Mouse (Mus musculus): ENCODE measurements around the gene Akna. TPM values are rescaled to one million over a fixed set of nuclear protein-coding genes. Genes with fewer than 3 reads are reported as not detected.
A peak's percentile ranks its signal among the peaks of the same experiment; 100 is the strongest.

The Akna gene
- polyA plus RNA-seq, 1 experiment from 2014 or later = 6.1 TPM

GRCm38 (mm10) chr4:63383474-63383873 is 19.7 kb downstream of the Akna start:
- Histone ChIP-seq H3K4me1 (ENCODE audit: control insufficient read depth, low read depth, low read length) (peaks cover 35% of the 10 kb centered on the region), H3K4me3 (ENCODE audit: low read depth, low read length) (no peak overlapping the region), H3K27ac (ENCODE audit: low read length) (peak overlapping the region; percentile 85), H3K9ac (ENCODE audit: low read depth, low read length) (peak overlapping the region; percentile 33; the same call in 1 of the 2 replicates), H3K9me3 (replicated peaks; ENCODE audit: control insufficient read depth, low read length) (no peaks in the 10 kb centered on the region), H3K27me3 (ENCODE audit: control insufficient read depth, insufficient read depth, low read depth, low read length) (no peaks in the 10 kb centered on the region), H3K4me2 (ENCODE audit: low read depth, low read length) (no peak overlapping the region), H3K36me3 (ENCODE audit: control insufficient read depth, insufficient read depth) (peaks cover 13% of the 10 kb centered on the region; the same call in 1 of the 2 replicates)
- 54% methylated on average over 12 of the region's 12 CpGs for WGBS (ENCODE audit: insufficient replicate concordance)
- ATAC-seq (ENCODE audit: low read depth) = peak; percentile 38

- Histone ChIP-seq H3K4me3 (ENCODE audit: low read depth, low read length) (peak overlapping the region; percentile 8; the same call in 1 of the 2 replicates), H3K9me3 (replicated peaks; ENCODE audit: control insufficient read depth, low read length) (no peaks in the 10 kb centered on the region), H3K4me2 (ENCODE audit: low read depth, low read length) (peak overlapping the region; percentile 48), H3K4me1 (ENCODE audit: control insufficient read depth, low read depth, low read length) (peaks cover 35% of the 10 kb centered on the region), H3K27me3 (ENCODE audit: control insufficient read depth, insufficient read depth, low read depth, low read length) (no peaks in the 10 kb centered on the region), H3K36me3 (ENCODE audit: control insufficient read depth, insufficient read depth) (peaks cover 13% of the 10 kb centered on the region; the same call in 1 of the 2 replicates), H3K9ac (ENCODE audit: low read depth, low read length) (peak overlapping the region; percentile 52), H3K27ac (ENCODE audit: low read length) (peak overlapping the region; percentile 85)
- WGBS (ENCODE audit: insufficient replicate concordance) = 28% methylated on average over 4 of the region's 4 CpGs
- ATAC-seq (ENCODE audit: low read depth) = peak; percentile 82
Measured at GRCm38 (mm10) chr4:63382676-63383369, 20.3 kb downstream of the Akna start.

GRCm38 (mm10) chr4:63377483-63377882 is 25.7 kb downstream of the Akna start:
- H3K4me2 ChIP-seq (ENCODE audit: low read depth, low read length) = no peak overlapping the region
- peaks cover 44% of the 10 kb centered on the region for H3K4me1 ChIP-seq (ENCODE audit: control insufficient read depth, low read depth, low read length)
- no peak overlapping the region for H3K4me3 ChIP-seq (ENCODE audit: low read depth, low read length)
- H3K27me3 ChIP-seq (ENCODE audit: control insufficient read depth, insufficient read depth, low read depth, low read length) = no peaks in the 10 kb centered on the region
- 63% methylated on average over 7 of the region's 7 CpGs for WGBS (ENCODE audit: insufficient replicate concordance)
- H3K9ac ChIP-seq (ENCODE audit: low read depth, low read length) = no peak overlapping the region
- H3K9me3 ChIP-seq (replicated peaks; ENCODE audit: control insufficient read depth, low read length) = no peaks in the 10 kb centered on the region
- no peak for ATAC-seq (ENCODE audit: low read depth)
- no peak overlapping the region for H3K27ac ChIP-seq (ENCODE audit: low read length)
- H3K36me3 ChIP-seq (ENCODE audit: control insufficient read depth, insufficient read depth) = peaks cover 13% of the 10 kb centered on the region; the same call in 1 of the 2 replicates

GRCm38 (mm10) chr4:63375367-63375766 is 27.8 kb downstream of the Akna start:
- Histone ChIP-seq H3K9ac (ENCODE audit: low read depth, low read length) (peak overlapping the region; percentile 58), H3K4me2 (ENCODE audit: low read depth, low read length) (no peak overlapping the region), H3K36me3 (ENCODE audit: control insufficient read depth, insufficient read depth) (peaks cover 9% of the 10 kb centered on the region; the same call in 1 of the 2 replicates), H3K9me3 (replicated peaks; ENCODE audit: control insufficient read depth, low read length) (no peaks in the 10 kb centered on the region), H3K27me3 (ENCODE audit: control insufficient read depth, insufficient read depth, low read depth, low read length) (no peaks in the 10 kb centered on the region), H3K27ac (ENCODE audit: low read length) (peak overlapping the region; percentile 97), H3K4me3 (ENCODE audit: low read depth, low read length) (no peak overlapping the region), H3K4me1 (ENCODE audit: control insufficient read depth, low read depth, low read length) (peaks cover 43% of the 10 kb centered on the region)
- no peak for ATAC-seq (ENCODE audit: low read depth)
- WGBS (ENCODE audit: insufficient replicate concordance) = 83% methylated on average over 1 of the region's 1 CpGs

GRCm38 (mm10) chr4:63374331-63374730 is 28.8 kb downstream of the Akna start:
- peaks cover 43% of the 10 kb centered on the region for H3K4me1 ChIP-seq (ENCODE audit: control insufficient read depth, low read depth, low read length)
- peaks cover 9% of the 10 kb centered on the region; the same call in 1 of the 2 replicates for H3K36me3 ChIP-seq (ENCODE audit: control insufficient read depth, insufficient read depth)
- no peaks in the 10 kb centered on the region for H3K9me3 ChIP-seq (replicated peaks; ENCODE audit: control insufficient read depth, low read length)
- H3K27ac ChIP-seq (ENCODE audit: low read length) = peak overlapping the region; percentile 97
- H3K27me3 ChIP-seq (ENCODE audit: control insufficient read depth, insufficient read depth, low read depth, low read length) = no peaks in the 10 kb centered on the region
- peak; percentile 90 for ATAC-seq (ENCODE audit: low read depth)
- 22% methylated on average over 12 of the region's 12 CpGs for WGBS (ENCODE audit: insufficient replicate concordance)
- H3K4me3 ChIP-seq (ENCODE audit: low read depth, low read length) = peak overlapping the region; percentile 15
- H3K9ac ChIP-seq (ENCODE audit: low read depth, low read length) = peak overlapping the region; percentile 58
- H3K4me2 ChIP-seq (ENCODE audit: low read depth, low read length) = peak overlapping the region; percentile 56

GRCm38 (mm10) chr4:63373404-63373803 is 29.8 kb downstream of the Akna start:
- no peak overlapping the region for H3K4me3 ChIP-seq (ENCODE audit: low read depth, low read length)
- H3K9ac ChIP-seq (ENCODE audit: low read depth, low read length) = peak overlapping the region; percentile 20; the same call in 1 of the 2 replicates
- no peaks in the 10 kb centered on the region for H3K27me3 ChIP-seq (ENCODE audit: control insufficient read depth, insufficient read depth, low read depth, low read length)
- peak overlapping the region; percentile 56 for H3K4me2 ChIP-seq (ENCODE audit: low read depth, low read length)
- peak; percentile 70 for ATAC-seq (ENCODE audit: low read depth)
- no peaks in the 10 kb centered on the region for H3K9me3 ChIP-seq (replicated peaks; ENCODE audit: control insufficient read depth, low read length)
- H3K27ac ChIP-seq (ENCODE audit: low read length) = peak overlapping the region; percentile 97
- H3K36me3 ChIP-seq (ENCODE audit: control insufficient read depth, insufficient read depth) = peaks cover 4% of the 10 kb centered on the region; the same call in 1 of the 2 replicates
- peaks cover 43% of the 10 kb centered on the region for H3K4me1 ChIP-seq (ENCODE audit: control insufficient read depth, low read depth, low read length)
- 44% methylated on average over 8 of the region's 8 CpGs for WGBS (ENCODE audit: insufficient replicate concordance)

- no peak overlapping the region for H3K4me2 ChIP-seq (ENCODE audit: low read depth, low read length)
- H3K36me3 ChIP-seq (ENCODE audit: control insufficient read depth, insufficient read depth) = peaks cover 4% of the 10 kb centered on the region; the same call in 1 of the 2 replicates
- no peak overlapping the region; the same call in 1 of the 2 replicates for H3K27ac ChIP-seq (ENCODE audit: low read length)
- H3K9ac ChIP-seq (ENCODE audit: low read depth, low read length) = no peak overlapping the region
- peaks cover 43% of the 10 kb centered on the region for H3K4me1 ChIP-seq (ENCODE audit: control insufficient read depth, low read depth, low read length)
- ATAC-seq (ENCODE audit: low read depth) = no peak
- H3K4me3 ChIP-seq (ENCODE audit: low read depth, low read length) = no peak overlapping the region
- no peaks in the 10 kb centered on the region for H3K9me3 ChIP-seq (replicated peaks; ENCODE audit: control insufficient read depth, low read length)
- 28% methylated on average over 3 of the region's 3 CpGs for WGBS (ENCODE audit: insufficient replicate concordance)
- H3K27me3 ChIP-seq (ENCODE audit: control insufficient read depth, insufficient read depth, low read depth, low read length) = no peaks in the 10 kb centered on the region
Measured at GRCm38 (mm10) chr4:63371890-63372289, 31.3 kb downstream of the Akna start.

GRCm38 (mm10) chr4:63370897-63371296 is 32.3 kb downstream of the Akna start:
- H3K36me3 ChIP-seq (ENCODE audit: control insufficient read depth, insufficient read depth) = peaks cover 4% of the 10 kb centered on the region; the same call in 1 of the 2 replicates

GRCm38 (mm10) chr4:63368577-63368976 is 34.6 kb downstream of the Akna start:
- Histone ChIP-seq H3K27me3 (ENCODE audit: control insufficient read depth, insufficient read depth, low read depth, low read length) (no peaks in the 10 kb centered on the region), H3K4me1 (ENCODE audit: control insufficient read depth, low read depth, low read length) (peaks cover 18% of the 10 kb centered on the region), H3K36me3 (ENCODE audit: control insufficient read depth, insufficient read depth) (peaks cover 4% of the 10 kb centered on the region; the same call in 1 of the 2 replicates), H3K27ac (ENCODE audit: low read length) (no peak overlapping the region), H3K4me2 (ENCODE audit: low read depth, low read length) (no peak overlapping the region), H3K9ac (ENCODE audit: low read depth, low read length) (no peak overlapping the region), H3K4me3 (ENCODE audit: low read depth, low read length) (no peak overlapping the region), H3K9me3 (replicated peaks; ENCODE audit: control insufficient read depth, low read length) (no peaks in the 10 kb centered on the region)
- WGBS (ENCODE audit: insufficient replicate concordance) = 10% methylated on average over 4 of the region's 4 CpGs
- 0 out of 2 replicates have a peak, but pooled peaks have one; percentile 17 for ATAC-seq (ENCODE audit: low read depth)

More at GRCm38 (mm10) chr4:63370897-63371296, 32.3 kb downstream of the Akna start:
- ATAC-seq (ENCODE audit: low read depth) = no peak
- Histone ChIP-seq H3K9me3 (replicated peaks; ENCODE audit: control insufficient read depth, low read length) (no peaks in the 10 kb centered on the region), H3K27ac (ENCODE audit: low read length) (no peak overlapping the region; the same call in 1 of the 2 replicates), H3K27me3 (ENCODE audit: control insufficient read depth, insufficient read depth, low read depth, low read length) (no peaks in the 10 kb centered on the region), H3K4me1 (ENCODE audit: control insufficient read depth, low read depth, low read length) (peaks cover 41% of the 10 kb centered on the region), H3K9ac (ENCODE audit: low read depth, low read length) (no peak overlapping the region), H3K4me2 (ENCODE audit: low read depth, low read length) (no peak overlapping the region), H3K4me3 (ENCODE audit: low read depth, low read length) (no peak overlapping the region)
- WGBS (ENCODE audit: insufficient replicate concordance) = 65% methylated on average over 7 of the region's 7 CpGs
